Mouse (Mus musculus): ENCODE results near the gene Epp13.

GRCm38 (mm10) chr7:6283451-6284075 lies 31.1 kb downstream of the Epp13 start:
- peak; percentile 88; the same call in 1 of the 2 replicates for TF ChIP-seq KAT2A (IDR thresholded peaks at IDR 0.05; ENCODE audit: insufficient replicate concordance, low read length)
- peak; percentile 64 for TF ChIP-seq POLR2A (IDR thresholded peaks at IDR 0.05; ENCODE audit: low read depth, low read length)
- TF ChIP-seq CTCF (conservative IDR thresholded peaks at IDR 0.05 in 1 of 2, IDR thresholded peaks at IDR 0.05 in 1 of 2; ENCODE audit: low read depth in 2 of 2, low read length in 2 of 2): peak in 1 of 2 experiments; percentile 66; a peak in 2 of 4 replicates
- no peak for TF ChIP-seq RCOR1 (conservative IDR thresholded peaks at IDR 0.05; ENCODE audit: low read depth, low read length)
- TF ChIP-seq EP300 (IDR thresholded peaks at IDR 0.05; ENCODE audit: low read length): no peak
- no peak for TF ChIP-seq USF1 (IDR thresholded peaks at IDR 0.05; ENCODE audit: low read depth, low read length)
- TF ChIP-seq RAD21 (IDR thresholded peaks at IDR 0.05; ENCODE audit: low read depth, low read length): peak; percentile 44
- TF ChIP-seq BHLHE40 (IDR thresholded peaks at IDR 0.05; ENCODE audit: low read depth, low read length): no peak
- TF ChIP-seq CHD1 (IDR thresholded peaks at IDR 0.05; ENCODE audit: low read depth, low read length): no peak
- TF ChIP-seq ZNF384 (IDR thresholded peaks at IDR 0.05; ENCODE audit: low read depth, low read length): no peak
- no peak for TF ChIP-seq USF2 (conservative IDR thresholded peaks at IDR 0.05; ENCODE audit: low read depth, low read length)
- TF ChIP-seq ZC3H11A (IDR thresholded peaks at IDR 0.05; ENCODE audit: low read depth, low read length): no peak
- TF ChIP-seq NRF1 (IDR thresholded peaks at IDR 0.05; ENCODE audit: low read depth, low read length): no peak

Measured in CH12.LX (cell line).